Mouse (Mus musculus) sigmoid colon, adult 10 weeks (tissue): ENCODE data around the gene Olfr61. TPM values are rescaled to one million over a fixed set of nuclear protein-coding genes. Genes with fewer than 3 reads are reported as not detected.

ENCODE experiments used
- polyA plus RNA-seq: library from polyadenylated mRNA; stranded (reverse); fragments of 350-450 nt; fragmentation: Illumina TruSeq; extraction: RNeasy Lipid Tissue Mini Kit (QIAGEN cat#74804); gene quantifications from one replicate; pipeline ENCODE4 v1.2.3, GENCODE M21; 2014; ENCODE audit warnings: low read depth, low replicate concordance

Gene Olfr61
- polyA plus RNA-seq = not detected

DNA sequence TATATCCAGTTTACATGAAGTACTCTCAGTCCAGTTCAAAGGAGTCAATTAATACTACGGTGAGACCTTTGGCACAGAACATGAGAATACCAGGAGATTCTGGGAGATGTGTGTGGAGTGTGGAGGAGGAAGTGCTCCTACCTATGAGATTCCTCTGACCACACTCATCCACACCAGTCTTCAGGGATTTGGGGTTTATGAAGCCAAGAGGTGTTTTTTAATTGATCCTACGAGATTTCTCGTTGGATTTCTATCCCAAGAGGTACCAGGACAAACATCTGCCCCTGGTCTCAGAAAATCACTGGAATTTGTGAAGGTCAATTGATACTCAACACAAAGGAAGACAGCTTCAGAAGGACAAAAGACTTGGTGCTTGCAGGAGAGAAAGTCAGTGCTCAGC, at the start of gene Olfr61:
Olfr61 (plus strand) TSS at position 301 of the 400 bp plus-strand sequence.

DNA sequence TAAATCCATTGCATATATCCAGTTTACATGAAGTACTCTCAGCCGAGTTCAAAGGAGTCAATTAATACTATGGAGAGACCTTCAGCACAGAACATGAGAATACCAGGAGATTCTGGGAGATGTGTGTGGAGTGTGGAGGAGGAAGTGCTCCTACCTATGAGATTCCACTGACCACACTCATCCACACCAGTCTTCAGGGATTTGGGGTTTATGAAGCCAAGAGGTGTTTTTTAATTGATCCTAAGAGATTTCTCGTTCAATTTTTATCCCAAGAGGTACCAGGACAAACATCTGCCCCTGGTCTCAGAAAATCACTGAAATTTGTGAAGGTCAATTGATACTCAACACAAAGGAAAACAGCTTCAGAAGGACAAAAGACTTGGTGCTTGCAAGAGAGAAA, 27.8 kb upstream of the Olfr61 start, which contains the start of gene Olfr46:
Olfr46 (plus strand) TSS at position 301 of the 400 bp plus-strand sequence.

DNA sequence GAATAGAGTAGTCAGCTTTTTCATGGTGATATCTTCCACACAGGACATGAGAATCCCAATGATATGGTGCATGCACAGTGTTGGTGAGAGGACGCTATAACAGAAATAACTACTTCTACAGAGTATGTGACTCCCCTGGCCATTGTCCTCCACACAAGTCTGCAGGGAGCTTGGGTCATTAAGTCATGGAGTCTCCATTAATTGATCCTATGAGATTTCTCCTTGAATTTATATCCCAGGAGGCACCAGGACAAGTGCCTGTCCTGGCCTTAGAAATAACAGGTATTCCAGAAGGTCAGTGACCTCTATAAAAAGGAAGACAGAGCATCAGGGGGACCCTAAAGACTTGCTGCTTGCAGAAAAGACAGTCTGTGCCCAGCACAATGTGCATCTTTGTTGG, 17.4 kb downstream of the Olfr61 start, which contains the start of gene Olfr53:
Olfr53 (plus strand) TSS at position 301 of the 400 bp plus-strand sequence.

DNA sequence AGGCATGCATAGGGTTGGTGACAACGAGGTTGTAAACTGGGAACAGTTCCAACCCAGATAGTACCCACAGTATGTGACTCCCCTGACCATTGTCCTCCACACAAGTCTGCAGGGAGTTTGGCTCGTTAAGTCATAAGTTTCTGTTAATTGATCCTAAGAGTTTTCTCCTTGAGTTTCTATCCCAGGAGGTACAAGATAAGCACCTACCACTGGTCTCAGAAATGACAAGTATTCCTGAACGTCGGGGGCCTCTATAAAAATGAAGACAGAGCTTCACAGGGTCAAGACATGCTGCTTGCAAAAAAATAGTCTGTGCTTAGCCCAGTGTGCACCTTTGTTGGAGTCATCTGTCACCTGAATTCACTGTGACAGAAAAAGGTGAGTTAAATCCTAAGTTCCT, 30.9 kb downstream of the Olfr61 start, which contains the start of gene Olfr539:
Olfr539 (plus strand) TSS at position 301 of the 400 bp plus-strand sequence.

DNA sequence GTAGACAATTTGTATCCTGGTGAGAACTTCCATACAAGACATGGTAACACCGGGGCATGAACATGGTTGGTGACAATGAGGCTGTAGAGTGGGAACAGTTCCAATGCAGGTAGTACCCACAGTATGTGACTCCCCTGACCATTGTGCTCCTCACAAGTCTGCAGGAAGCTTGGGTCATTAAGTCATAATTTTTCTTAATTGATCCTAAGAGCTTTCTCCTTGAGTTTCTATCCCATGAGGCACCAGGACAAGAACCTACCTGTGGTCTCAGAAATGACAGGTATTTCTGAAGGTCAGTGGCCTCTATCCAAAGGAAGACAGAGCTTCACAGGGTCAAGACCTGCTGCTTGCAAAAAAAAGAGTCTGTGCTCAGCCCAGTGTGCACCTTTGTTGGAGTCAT, 52.9 kb downstream of the Olfr61 start, which contains the start of gene Olfr45:
Olfr45 (plus strand) TSS at position 301 of the 400 bp plus-strand sequence.

Other genes starting within 250 kb of the Olfr61 start
- gene Olfr531, start 226.1 kb upstream of the Olfr61 start, polyA plus RNA-seq = not detected
- gene Olfr532, start 207.3 kb upstream of the Olfr61 start, polyA plus RNA-seq = not detected
- gene Olfr533, start 165.6 kb upstream of the Olfr61 start, polyA plus RNA-seq = not detected
- gene Olfr535, start 144.8 kb upstream of the Olfr61 start, polyA plus RNA-seq = not detected
- gene Olfr536, start 121.6 kb upstream of the Olfr61 start, polyA plus RNA-seq = not detected
- gene Olfr538, start 61.1 kb upstream of the Olfr61 start, polyA plus RNA-seq = not detected
- not detected for gene Olfr46, start 27.7 kb upstream of the Olfr61 start, polyA plus RNA-seq
- not detected for gene Olfr53, start 17.5 kb downstream of the Olfr61 start, polyA plus RNA-seq
- not detected for gene Olfr539, start 31.0 kb downstream of the Olfr61 start, polyA plus RNA-seq
- not detected for gene Olfr45, start 53.0 kb downstream of the Olfr61 start, polyA plus RNA-seq
- gene Olfr541, start 68.3 kb downstream of the Olfr61 start, polyA plus RNA-seq = not detected
- gene Cyp2e1, start 134.8 kb downstream of the Olfr61 start, polyA plus RNA-seq = 26.0 TPM
- not detected for gene Syce1, start 158.9 kb downstream of the Olfr61 start, polyA plus RNA-seq
- gene Zfp941, start 193.2 kb downstream of the Olfr61 start, polyA plus RNA-seq = 1.5 TPM
- gene Urah, start 206.0 kb downstream of the Olfr61 start, polyA plus RNA-seq = 11.3 TPM
- gene Scgb1c1, start 216.6 kb downstream of the Olfr61 start, polyA plus RNA-seq = not detected
- not detected for gene Odf3, start 218.8 kb downstream of the Olfr61 start, polyA plus RNA-seq
- not detected for gene Gm45785, start 227.4 kb downstream of the Olfr61 start, polyA plus RNA-seq
- 6.9 TPM for gene Ric8a, start 228.0 kb downstream of the Olfr61 start, polyA plus RNA-seq
- 3.0 TPM for gene Bet1l, start 228.6 kb downstream of the Olfr61 start, polyA plus RNA-seq